Mouse (Mus musculus) ES-E14 (cell line): ENCODE measurements around the gene Cks1brt.
"Not testable (repeated sequence)": the region's sequence is repeated elsewhere in the genome, so short reads cannot be mapped to it uniquely, and the experiment has no call there.

Experiments
- CHD2 ChIP-seq: IDR thresholded peaks from 2 replicates; pipeline ENCODE4 v1.6.1; 2014; ENCODE audit warnings: mild to moderate bottlenecking, low read depth, low read length, inconsistent platforms
- MAFK ChIP-seq: IDR thresholded peaks from 2 replicates; pipeline ENCODE4 v1.6.1; 2014; ENCODE audit warnings: mild to moderate bottlenecking, low read depth, low read length, inconsistent platforms; ENCODE audit not compliant: insufficient read depth
- ZC3H11A ChIP-seq: IDR thresholded peaks from 2 replicates; pipeline ENCODE4 v1.6.1; 2012; ENCODE audit warnings: low read depth, mild to moderate bottlenecking, inconsistent platforms, low read length, borderline replicate concordance
- ZNF384 ChIP-seq: IDR thresholded peaks from 2 replicates; pipeline ENCODE4 v1.6.1; 2012; ENCODE audit warnings: low read depth, low read length, inconsistent platforms

DNA sequence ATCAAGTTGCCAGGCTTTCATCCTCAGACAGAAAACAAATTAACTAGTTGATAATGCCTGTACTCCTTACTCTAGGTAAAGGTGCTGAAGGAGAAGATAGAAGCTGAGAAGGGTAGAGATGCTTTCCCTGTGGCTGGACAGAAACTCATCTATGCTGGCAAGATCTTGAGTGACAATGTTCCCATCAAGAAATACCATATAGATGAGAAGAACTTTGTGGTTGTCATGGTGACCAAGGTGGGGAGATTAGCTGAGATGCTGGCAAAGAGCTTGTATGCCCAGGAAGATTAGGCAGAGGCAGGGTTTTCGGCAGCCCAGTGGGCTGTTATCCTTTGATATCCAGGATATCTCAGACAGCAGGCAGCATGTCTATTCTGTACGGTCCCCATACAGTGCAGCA lies 16.0 kb upstream of the Cks1brt start:
- not testable (repeated sequence) for TF ChIP-seq ZNF384, MAFK, CHD2, ZC3H11A
